Mouse (Mus musculus): Measurements from ENCODE around the gene Acsl3. TPM values are rescaled to one million over a fixed set of nuclear protein-coding genes. Genes with fewer than 3 reads are reported as not detected.
A peak's percentile ranks its signal among the peaks of the same experiment; 100 is the strongest.

Gene Acsl3
- polyA plus RNA-seq, 1 experiment from 2014 or later = 65.9 TPM

DNA sequence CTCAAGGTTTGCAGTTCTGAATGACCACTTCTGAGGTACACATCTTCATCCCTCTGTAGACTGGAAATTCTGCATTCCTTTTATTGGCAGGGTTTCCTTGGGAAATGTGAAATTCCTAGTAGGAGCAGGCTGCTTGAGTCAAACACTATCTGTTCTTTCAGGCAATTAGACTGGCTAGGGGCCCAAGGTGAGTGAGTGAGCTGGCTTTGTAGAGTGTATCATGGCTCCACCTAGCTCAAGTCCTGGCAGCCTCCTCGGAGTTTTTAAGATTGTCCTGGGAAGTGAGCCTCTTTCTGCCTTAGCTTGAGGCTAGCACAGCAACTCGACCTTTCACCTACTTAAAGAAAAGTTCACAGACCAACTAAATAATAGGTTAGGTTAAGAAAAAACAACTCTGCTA is 1.2 kb upstream of the Acsl3 start:
- Histone ChIP-seq H3K4me1 (peaks cover 38% of the 10 kb centered on the region), H3K27me3 (no peaks in the 10 kb centered on the region), H3K9ac (no peak overlapping the region), H3K9me3 (no peaks in the 10 kb centered on the region), H3K4me2 (peak overlapping the region; percentile 76; the same call in 1 of the 2 replicates), H3K36me3 (no peaks in the 10 kb centered on the region), H3K4me3 (no peak overlapping the region), H3K27ac (peak overlapping the region; percentile 97)
- no peak for ATAC-seq (ENCODE audit: insufficient number of reproducible peaks, insufficient read depth, low FRiP score, low TSS enrichment, low read depth)
- 10% methylated on average over 2 of the region's 2 CpGs for WGBS

GRCm38 (mm10) chr1:78657021-78657629 is 500 bp upstream of the Acsl3 start:
- WGBS = 24% methylated on average over 22 of the region's 22 CpGs
- H3K27me3 ChIP-seq = no peaks in the 10 kb centered on the region
- peak overlapping the region; percentile 94 for H3K4me3 ChIP-seq
- peak overlapping the region; percentile 99 for H3K9ac ChIP-seq
- H3K4me2 ChIP-seq = peak overlapping the region; percentile 76
- ATAC-seq (ENCODE audit: insufficient number of reproducible peaks, insufficient read depth, low FRiP score, low TSS enrichment, low read depth) = no peak
- peaks cover 40% of the 10 kb centered on the region for H3K4me1 ChIP-seq
- peak overlapping the region; percentile 97 for H3K27ac ChIP-seq
- H3K9me3 ChIP-seq = no peaks in the 10 kb centered on the region
- H3K36me3 ChIP-seq = no peaks in the 10 kb centered on the region

GRCm38 (mm10) chr1:78658441-78659269 is 1.0 kb downstream of the Acsl3 start:
- no peaks in the 10 kb centered on the region for H3K27me3 ChIP-seq
- peaks cover 40% of the 10 kb centered on the region for H3K4me1 ChIP-seq
- no peaks in the 10 kb centered on the region for H3K9me3 ChIP-seq
- ATAC-seq (ENCODE audit: insufficient number of reproducible peaks, insufficient read depth, low FRiP score, low TSS enrichment, low read depth) = no peak
- H3K9ac ChIP-seq = peak overlapping the region; percentile 99
- peak overlapping the region; percentile 94 for H3K4me3 ChIP-seq
- peak overlapping the region; percentile 97 for H3K27ac ChIP-seq
- WGBS = 1% methylated on average over 20 of the region's 20 CpGs
- H3K4me2 ChIP-seq = peak overlapping the region; percentile 76
- 0 out of 2 replicates have a peak, but pooled peaks cover under 1% of the 10 kb centered on the region for H3K36me3 ChIP-seq

GRCm38 (mm10) chr1:78659270-78659823 is 1.7 kb downstream of the Acsl3 start:
- H3K27ac ChIP-seq = no peak overlapping the region
- WGBS = 30% methylated on average over 4 of the region's 4 CpGs

DNA sequence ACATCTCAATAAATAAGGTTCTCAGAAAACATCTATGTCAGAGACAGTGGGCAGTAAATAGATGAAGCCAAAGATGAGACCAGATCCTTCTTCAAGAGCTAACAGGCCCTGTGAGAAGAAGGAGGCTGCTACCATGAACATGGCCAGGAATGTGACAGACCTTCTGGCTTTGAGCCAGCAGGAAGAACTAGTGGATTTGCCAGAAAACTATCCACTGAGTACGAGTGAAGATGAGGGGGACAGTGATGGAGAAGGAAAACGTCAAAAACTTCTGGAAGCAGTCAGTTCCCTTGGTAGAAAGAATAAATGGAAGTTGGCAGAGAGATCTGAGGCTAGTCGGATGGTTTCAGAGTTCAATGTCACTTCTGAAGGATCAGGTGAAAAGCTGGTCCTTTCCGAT is 6.7 kb downstream of the Acsl3 start:
- Histone ChIP-seq H3K27me3 (no peaks in the 10 kb centered on the region), H3K27ac (no peak overlapping the region), H3K9me3 (no peaks in the 10 kb centered on the region), H3K4me2 (no peak overlapping the region), H3K9ac (no peak overlapping the region), H3K4me3 (no peak overlapping the region), H3K36me3 (peaks cover 49% of the 10 kb centered on the region), H3K4me1 (peaks cover 20% of the 10 kb centered on the region)
- ATAC-seq (ENCODE audit: insufficient number of reproducible peaks, insufficient read depth, low FRiP score, low TSS enrichment, low read depth) = no peak
- WGBS = 75% methylated on average over 4 of the region's 4 CpGs

More at GRCm38 (mm10) chr1:78659270-78659823, 1.7 kb downstream of the Acsl3 start:
- Histone ChIP-seq H3K4me3 (peak overlapping the region; percentile 94), H3K4me2 (peak overlapping the region; percentile 76), H3K4me1 (peaks cover 40% of the 10 kb centered on the region), H3K36me3 (peaks cover 8% of the 10 kb centered on the region), H3K9me3 (no peaks in the 10 kb centered on the region), H3K27me3 (no peaks in the 10 kb centered on the region), H3K9ac (peak overlapping the region; percentile 99)
- ATAC-seq (ENCODE audit: insufficient number of reproducible peaks, insufficient read depth, low FRiP score, low TSS enrichment, low read depth) = no peak

DNA sequence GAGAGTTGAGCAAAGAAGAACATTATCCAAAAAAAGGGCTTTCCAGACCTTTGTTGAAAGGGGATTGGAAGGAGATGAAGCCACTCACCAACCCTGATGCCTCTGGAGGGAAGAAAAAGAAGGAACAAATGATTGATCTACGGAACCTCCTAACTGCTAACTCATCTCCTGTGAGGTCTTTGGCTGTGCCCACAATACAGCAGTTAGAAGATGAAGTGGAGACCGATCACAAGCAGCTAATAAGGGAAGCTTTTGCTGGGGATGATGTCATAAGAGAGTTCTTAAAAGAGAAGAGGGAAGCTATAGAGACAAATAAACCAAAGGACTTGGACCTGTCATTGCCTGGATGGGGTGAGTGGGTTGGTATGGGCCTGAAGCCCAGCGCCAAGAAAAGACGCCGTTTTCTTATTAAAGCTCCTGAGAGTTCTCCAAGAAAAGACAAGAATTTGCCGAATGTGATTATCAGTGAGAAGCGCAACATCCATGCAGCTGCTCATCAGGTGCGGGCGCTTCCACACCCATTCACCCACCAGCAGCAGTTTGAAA is 8.4 kb downstream of the Acsl3 start:
- ATAC-seq (ENCODE audit: insufficient number of reproducible peaks, insufficient read depth, low FRiP score, low TSS enrichment, low read depth) = no peak
- Histone ChIP-seq H3K27ac (no peak overlapping the region), H3K27me3 (no peaks in the 10 kb centered on the region), H3K9ac (no peak overlapping the region), H3K9me3 (no peaks in the 10 kb centered on the region), H3K4me2 (no peak overlapping the region), H3K4me3 (no peak overlapping the region), H3K36me3 (peaks cover 49% of the 10 kb centered on the region), H3K4me1 (peaks cover 6% of the 10 kb centered on the region)
- WGBS = 96% methylated on average over 9 of the region's 9 CpGs

- H3K4me2 ChIP-seq = no peak overlapping the region
- 88% methylated on average over 1 of the region's 1 CpGs for WGBS
- no peak overlapping the region for H3K9ac ChIP-seq
- H3K9me3 ChIP-seq = no peaks in the 10 kb centered on the region
- ATAC-seq (ENCODE audit: insufficient number of reproducible peaks, insufficient read depth, low FRiP score, low TSS enrichment, low read depth) = no peak
- H3K4me3 ChIP-seq = no peak overlapping the region
- no peak overlapping the region for H3K27ac ChIP-seq
- H3K4me1 ChIP-seq = peaks cover under 1% of the 10 kb centered on the region; the same call in 1 of the 2 replicates
- peaks cover 49% of the 10 kb centered on the region for H3K36me3 ChIP-seq
- no peaks in the 10 kb centered on the region for H3K27me3 ChIP-seq
Observed at GRCm38 (mm10) chr1:78666585-78666984, 9.0 kb downstream of the Acsl3 start.

DNA sequence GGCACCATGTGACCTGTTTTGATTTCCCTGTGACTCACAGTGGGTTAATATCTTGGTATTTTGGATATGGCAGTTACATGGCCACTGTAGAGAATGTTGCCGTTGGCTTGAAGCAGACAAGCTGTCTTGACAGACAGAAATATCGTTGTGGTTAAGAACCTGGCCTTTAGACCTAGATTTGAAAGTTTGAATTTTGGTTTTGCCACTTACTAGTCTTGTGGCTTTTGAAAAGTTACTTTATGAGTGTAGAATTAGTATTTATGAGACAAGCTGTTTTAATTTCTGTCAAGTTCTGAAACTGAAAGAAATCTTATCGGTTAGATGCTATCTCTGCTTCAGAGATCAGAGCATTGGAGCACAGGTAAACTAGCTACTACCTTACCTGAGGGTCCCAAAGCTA is 24.7 kb downstream of the Acsl3 start:
- H3K4me2 ChIP-seq = no peak overlapping the region
- H3K27ac ChIP-seq = no peak overlapping the region
- 85% methylated on average over 3 of the region's 3 CpGs for WGBS
- H3K36me3 ChIP-seq = peaks cover 21% of the 10 kb centered on the region
- ATAC-seq (ENCODE audit: insufficient number of reproducible peaks, insufficient read depth, low FRiP score, low TSS enrichment, low read depth) = no peak
- no peak overlapping the region for H3K4me3 ChIP-seq
- no peaks in the 10 kb centered on the region for H3K9me3 ChIP-seq
- no peaks in the 10 kb centered on the region for H3K27me3 ChIP-seq
- no peaks in the 10 kb centered on the region for H3K4me1 ChIP-seq
- H3K9ac ChIP-seq = no peak overlapping the region

DNA sequence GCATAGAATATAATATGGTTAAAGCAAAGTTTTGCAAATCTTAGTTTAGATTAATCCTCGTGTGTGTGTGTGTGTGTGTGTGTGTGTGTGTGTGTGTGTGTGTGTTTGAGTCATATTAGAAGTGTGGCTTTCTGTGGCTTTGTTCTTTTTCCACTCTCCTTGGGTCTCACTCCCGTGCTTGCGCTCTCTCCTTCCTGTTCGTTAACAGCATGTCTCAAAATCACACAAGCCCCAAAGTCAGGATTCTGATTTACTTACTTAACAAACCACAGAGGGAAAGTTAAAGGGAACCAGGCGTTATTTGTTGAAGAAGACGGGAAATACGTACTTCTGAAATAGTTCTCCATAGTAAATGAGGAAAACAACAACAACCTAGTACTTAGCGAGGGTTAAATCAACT is 26.5 kb downstream of the Acsl3 start:
- peaks cover 28% of the 10 kb centered on the region for H3K36me3 ChIP-seq
- 76% methylated on average over 8 of the region's 8 CpGs for WGBS

DNA sequence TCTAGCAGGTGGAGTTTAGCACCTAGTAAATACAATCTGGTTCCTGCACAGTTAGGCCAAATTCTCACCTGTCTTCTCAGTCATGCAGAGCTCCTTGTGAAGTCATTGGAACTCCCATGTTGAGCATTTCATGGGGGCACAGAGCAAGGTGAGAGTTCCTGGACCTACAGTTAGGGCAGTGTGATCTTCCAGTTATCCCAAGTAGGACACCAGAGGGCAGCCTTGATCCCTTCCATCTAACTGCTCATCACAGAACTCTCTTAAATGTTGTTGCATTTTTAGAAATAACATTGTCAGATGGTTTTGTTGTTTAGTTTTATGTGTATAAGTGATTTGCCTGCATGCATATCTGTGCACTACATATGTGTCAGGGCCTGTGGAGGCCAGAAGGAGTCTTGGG is 29.2 kb downstream of the Acsl3 start:
- Histone ChIP-seq H3K4me2 (no peak overlapping the region), H3K36me3 (peaks cover 40% of the 10 kb centered on the region)

More for the DNA sequence above, 26.5 kb downstream of the Acsl3 start:
- H3K27ac ChIP-seq = no peak overlapping the region
- H3K27me3 ChIP-seq = no peaks in the 10 kb centered on the region
- H3K4me3 ChIP-seq = no peak overlapping the region
- H3K4me1 ChIP-seq = no peaks in the 10 kb centered on the region
- H3K4me2 ChIP-seq = no peak overlapping the region
- no peak overlapping the region for H3K9ac ChIP-seq
- no peak for ATAC-seq (ENCODE audit: insufficient number of reproducible peaks, insufficient read depth, low FRiP score, low TSS enrichment, low read depth)
- no peaks in the 10 kb centered on the region for H3K9me3 ChIP-seq

DNA sequence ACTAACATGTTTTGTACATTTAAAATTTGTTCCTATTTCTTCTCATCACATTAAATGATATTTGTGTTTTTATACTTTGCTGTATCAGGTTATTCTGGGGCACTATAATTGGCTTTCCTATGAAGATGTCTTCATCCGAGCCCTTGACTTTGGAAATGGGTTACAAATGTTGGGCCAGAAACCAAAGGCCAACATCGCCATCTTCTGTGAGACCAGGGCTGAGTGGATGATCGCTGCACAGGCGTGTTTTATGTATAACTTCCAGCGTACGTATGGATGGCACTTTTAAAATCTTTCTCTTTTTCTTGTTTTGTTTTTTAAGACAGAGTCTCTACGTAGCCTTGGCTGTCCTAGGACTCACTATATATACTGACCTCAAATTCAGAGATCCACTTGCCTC is 30.5 kb downstream of the Acsl3 start:
- H3K27me3 ChIP-seq = no peaks in the 10 kb centered on the region

More for the DNA sequence above, 29.2 kb downstream of the Acsl3 start:
- H3K9ac ChIP-seq = no peak overlapping the region
- H3K27ac ChIP-seq = no peak overlapping the region
- no peak for ATAC-seq (ENCODE audit: insufficient number of reproducible peaks, insufficient read depth, low FRiP score, low TSS enrichment, low read depth)
- no peaks in the 10 kb centered on the region for H3K27me3 ChIP-seq
- H3K4me1 ChIP-seq = no peaks in the 10 kb centered on the region
- H3K4me3 ChIP-seq = no peak overlapping the region
- no peaks in the 10 kb centered on the region for H3K9me3 ChIP-seq

More for the DNA sequence above, 30.5 kb downstream of the Acsl3 start:
- Histone ChIP-seq H3K4me1 (no peaks in the 10 kb centered on the region), H3K9me3 (no peaks in the 10 kb centered on the region), H3K9ac (no peak overlapping the region), H3K4me2 (no peak overlapping the region), H3K4me3 (no peak overlapping the region), H3K36me3 (peaks cover 40% of the 10 kb centered on the region), H3K27ac (no peak overlapping the region)
- ATAC-seq (ENCODE audit: insufficient number of reproducible peaks, insufficient read depth, low FRiP score, low TSS enrichment, low read depth) = no peak
- WGBS = 86% methylated on average over 7 of the region's 7 CpGs

Measured in embryonic facial prominence, embryonic 13.5 days (tissue).